Mouse (Mus musculus) olfactory bulb, adult 2 months (tissue): ENCODE data around the gene Hist1h1d. TPM values are rescaled to one million over a fixed set of nuclear protein-coding genes. Genes with fewer than 3 reads are reported as not detected.
"Not testable (repeated sequence)": the region's sequence is repeated elsewhere in the genome, so short reads cannot be mapped to it uniquely, and the experiment has no call there.

Experiments used
- H3K27ac ChIP-seq: fragments of 200-500 bp; 2 replicates; pipeline ENCODE4 v1.5.1; 2012; ENCODE audit warnings: low read depth, low read length; ENCODE audit not compliant: insufficient read depth
- H3K4me1 ChIP-seq: fragments of 200-500 bp; 2 replicates; pipeline ENCODE4 v1.6.1; 2012; ENCODE audit warnings: low read length; ENCODE audit not compliant: control insufficient read depth, insufficient read depth
- H3K4me3 ChIP-seq: fragments of 200-500 bp; 2 replicates; pipeline ENCODE4 v1.5.1; 2012; ENCODE audit warnings: mild to moderate bottlenecking, low read depth, low read length, moderate library complexity; ENCODE audit not compliant: insufficient read depth
- CTCF ChIP-seq: fragments of 200-500 bp; IDR thresholded peaks from 2 replicates; pipeline ENCODE4 v1.5.1; 2012; ENCODE audit warnings: low read depth, mild to moderate bottlenecking, low read length, moderate library complexity; ENCODE audit not compliant: insufficient read depth
- POLR2A ChIP-seq: fragments of 200-500 bp; IDR thresholded peaks from 2 replicates; pipeline ENCODE4 v1.6.1; 2012; ENCODE audit warnings: mild to moderate bottlenecking, low read depth, low read length, moderate library complexity; ENCODE audit not compliant: insufficient read depth
- WGBS: fragments of 180-500 bp; shearing (Covaris S2); methylation state at CpG from one replicate; pipeline ENCODE4 v1.1.7; 2018; 5-methylcytosine and 5-hydroxymethylcytosine counted together
- polyA plus RNA-seq: library from polyadenylated mRNA; stranded (reverse); fragments of >200 nt; gene quantifications from 2 replicates; pipeline ENCODE4 v1.2.4, GENCODE M21; 2012; ENCODE audit warnings: low replicate concordance; ENCODE audit not compliant: missing spikeins, insufficient read depth, insufficient read length

Gene Hist1h1d
- polyA plus RNA-seq, 1 experiment = not detected

DNA sequence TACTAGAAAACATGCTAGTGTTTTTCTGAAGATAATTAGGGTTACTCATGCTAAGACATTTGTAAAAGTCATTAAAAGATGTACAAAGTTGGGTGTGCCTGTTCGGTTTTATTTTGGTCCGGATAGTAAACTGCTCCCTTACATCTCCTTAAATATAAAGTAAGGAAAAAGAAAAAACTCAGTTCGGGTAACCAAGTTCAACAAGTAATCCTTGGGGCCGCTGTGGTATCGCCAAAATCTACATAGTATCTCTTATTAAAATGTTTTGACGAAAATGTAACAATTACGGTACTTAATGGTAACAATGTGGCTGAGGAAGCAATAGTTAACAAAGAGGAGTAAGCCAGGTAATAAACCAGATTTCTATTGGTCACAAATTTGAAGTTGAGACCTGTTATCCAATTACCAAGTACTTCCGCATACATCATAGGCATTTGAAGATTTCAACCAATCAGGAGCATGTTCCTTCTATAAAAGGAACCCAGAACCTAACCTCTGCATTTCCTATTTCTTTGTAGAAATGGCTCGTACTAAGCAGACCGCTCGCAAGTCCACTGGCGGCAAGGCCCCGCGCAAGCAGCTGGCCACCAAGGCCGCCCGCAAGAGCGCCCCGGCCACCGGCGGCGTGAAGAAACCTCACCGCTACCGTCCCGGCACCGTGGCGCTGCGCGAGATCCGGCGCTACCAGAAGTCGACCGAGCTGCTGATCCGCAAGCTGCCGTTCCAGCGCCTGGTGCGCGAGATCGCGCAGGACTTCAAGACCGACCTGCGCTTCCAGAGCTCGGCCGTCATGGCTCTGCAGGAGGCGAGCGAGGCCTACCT is 8.9 kb upstream of the Hist1h1d start, which contains the start of gene Hist1h3f:
Gene Hist1h3f, plus strand, starts transcription at position 88 of the 822 bp plus-strand sequence.
- peak within 1 kb of the TSS; percentile 75; the same call in 1 of the 2 replicates for H3K27ac ChIP-seq
- WGBS = under 1% methylated on average over 33 of the region's 45 CpGs
- H3K4me3 ChIP-seq = peak within 1 kb of the TSS; percentile 70
- TF ChIP-seq POLR2A (peak; percentile 81), CTCF (no peak)
- H3K4me1 ChIP-seq = no peaks in the 10 kb centered on the region

DNA sequence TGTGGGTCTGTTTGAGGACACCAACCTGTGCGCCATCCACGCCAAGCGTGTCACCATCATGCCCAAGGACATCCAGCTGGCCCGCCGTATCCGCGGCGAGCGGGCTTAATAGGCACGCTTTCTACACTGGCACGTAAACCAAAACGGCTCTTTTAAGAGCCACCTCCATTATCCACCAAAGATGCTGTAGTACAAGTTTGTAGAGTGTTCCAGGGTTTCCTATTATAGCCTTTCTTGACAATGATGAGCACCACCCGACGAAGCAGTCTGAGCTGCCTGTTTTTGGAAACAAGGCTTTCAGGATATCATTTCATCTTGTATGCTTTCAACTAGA is 8.3 kb upstream of the Hist1h1d start:
- WGBS = 0% methylated on average over 13 of the region's 14 CpGs
- H3K27ac ChIP-seq = 0 out of 2 replicates have a peak overlapping the region, but pooled peaks have one; percentile 75
- peak overlapping the region; percentile 70 for H3K4me3 ChIP-seq
- H3K4me1 ChIP-seq = not testable (repeated sequence)

DNA sequence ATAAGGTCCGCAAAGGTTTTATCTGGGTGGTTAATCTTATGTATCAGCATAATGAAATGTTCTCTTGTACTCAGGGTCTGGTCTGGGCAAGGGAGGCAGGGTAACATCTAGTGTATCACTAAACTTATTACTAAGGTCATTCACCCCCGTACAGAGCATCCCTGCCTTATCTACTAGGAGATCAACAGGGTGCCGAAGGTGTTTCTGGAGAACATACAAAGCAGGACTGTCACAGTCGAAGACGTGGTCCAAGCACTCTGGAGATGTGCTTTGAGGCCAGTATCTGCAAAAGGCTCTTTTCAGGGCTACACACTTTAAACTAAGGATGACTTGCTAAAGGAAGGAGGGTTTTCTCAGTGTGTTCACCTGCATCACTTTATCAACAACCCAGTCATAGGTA is 6.4 kb upstream of the Hist1h1d start:
- H3K4me1 ChIP-seq = no peaks in the 10 kb centered on the region
- no peak for TF ChIP-seq POLR2A
- no peak for TF ChIP-seq CTCF
- WGBS = 77% methylated on average over 5 of the region's 5 CpGs
- no peak overlapping the region for H3K27ac ChIP-seq
- no peak overlapping the region for H3K4me3 ChIP-seq

DNA sequence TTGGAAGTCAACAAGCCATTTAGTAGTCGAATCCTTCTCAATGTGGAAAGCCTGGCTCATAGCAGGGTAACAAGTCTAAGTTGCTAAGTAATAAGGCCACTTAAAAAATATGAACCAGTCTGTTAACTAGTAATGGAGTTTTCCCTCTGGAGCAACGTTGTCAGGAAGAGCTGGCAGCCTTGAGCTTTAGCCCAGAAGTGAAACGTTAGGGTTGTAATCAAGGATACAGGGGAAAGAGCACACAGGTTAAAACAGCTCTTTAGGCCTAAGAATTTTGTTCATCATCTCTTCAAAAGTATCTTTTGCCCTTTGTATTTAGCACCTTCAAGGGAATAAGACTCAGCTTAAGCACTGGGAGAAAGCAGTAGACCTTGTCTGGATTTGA is 2.3 kb upstream of the Hist1h1d start:
- peaks cover 3% of the 10 kb centered on the region; the same call in 1 of the 2 replicates for H3K4me1 ChIP-seq
- H3K27ac ChIP-seq = no peak overlapping the region
- H3K4me3 ChIP-seq = no peak overlapping the region
- 7% methylated on average over 3 of the region's 3 CpGs for WGBS
- TF ChIP-seq POLR2A = no peak
- no peak for TF ChIP-seq CTCF

DNA sequence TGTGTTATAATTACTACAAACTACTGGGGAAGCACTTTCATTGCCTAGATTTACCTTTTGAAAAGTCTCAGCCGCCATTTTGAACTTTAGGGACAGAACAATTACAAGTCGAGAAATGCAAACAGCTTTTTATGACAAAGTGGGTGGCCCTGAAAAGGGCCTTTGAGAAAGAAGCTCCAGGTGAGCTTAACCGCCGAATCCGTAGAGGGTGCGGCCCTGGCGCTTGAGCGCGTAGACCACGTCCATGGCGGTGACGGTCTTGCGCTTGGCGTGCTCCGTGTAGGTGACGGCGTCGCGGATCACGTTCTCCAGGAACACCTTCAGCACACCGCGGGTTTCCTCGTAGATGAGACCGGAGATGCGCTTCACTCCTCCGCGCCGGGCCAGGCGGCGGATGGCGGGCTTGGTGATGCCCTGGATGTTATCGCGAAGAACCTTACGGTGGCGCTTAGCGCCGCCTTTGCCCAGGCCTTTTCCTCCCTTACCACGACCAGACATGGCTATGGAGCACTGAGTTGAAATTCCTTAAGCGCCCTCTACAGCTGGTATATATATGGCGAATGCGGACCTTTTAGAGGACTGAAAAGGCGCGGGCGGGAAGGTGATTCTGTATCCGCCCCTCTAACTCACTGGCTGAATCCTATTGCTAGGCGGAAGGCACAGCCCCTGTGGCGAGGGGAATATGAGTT is 1.8 kb upstream of the Hist1h1d start, which contains the start of gene Hist1h4f:
Gene Hist1h4f, minus strand, starts transcription at position 503 of the 689 bp plus-strand sequence.
- under 1% methylated on average over 47 of the region's 47 CpGs for WGBS
- H3K4me1 ChIP-seq = not testable (repeated sequence)
- Histone ChIP-seq H3K27ac (peak within 1 kb of the TSS; percentile 82), H3K4me3 (peak within 1 kb of the TSS; percentile 53)
- TF ChIP-seq POLR2A = peak; percentile 78

DNA sequence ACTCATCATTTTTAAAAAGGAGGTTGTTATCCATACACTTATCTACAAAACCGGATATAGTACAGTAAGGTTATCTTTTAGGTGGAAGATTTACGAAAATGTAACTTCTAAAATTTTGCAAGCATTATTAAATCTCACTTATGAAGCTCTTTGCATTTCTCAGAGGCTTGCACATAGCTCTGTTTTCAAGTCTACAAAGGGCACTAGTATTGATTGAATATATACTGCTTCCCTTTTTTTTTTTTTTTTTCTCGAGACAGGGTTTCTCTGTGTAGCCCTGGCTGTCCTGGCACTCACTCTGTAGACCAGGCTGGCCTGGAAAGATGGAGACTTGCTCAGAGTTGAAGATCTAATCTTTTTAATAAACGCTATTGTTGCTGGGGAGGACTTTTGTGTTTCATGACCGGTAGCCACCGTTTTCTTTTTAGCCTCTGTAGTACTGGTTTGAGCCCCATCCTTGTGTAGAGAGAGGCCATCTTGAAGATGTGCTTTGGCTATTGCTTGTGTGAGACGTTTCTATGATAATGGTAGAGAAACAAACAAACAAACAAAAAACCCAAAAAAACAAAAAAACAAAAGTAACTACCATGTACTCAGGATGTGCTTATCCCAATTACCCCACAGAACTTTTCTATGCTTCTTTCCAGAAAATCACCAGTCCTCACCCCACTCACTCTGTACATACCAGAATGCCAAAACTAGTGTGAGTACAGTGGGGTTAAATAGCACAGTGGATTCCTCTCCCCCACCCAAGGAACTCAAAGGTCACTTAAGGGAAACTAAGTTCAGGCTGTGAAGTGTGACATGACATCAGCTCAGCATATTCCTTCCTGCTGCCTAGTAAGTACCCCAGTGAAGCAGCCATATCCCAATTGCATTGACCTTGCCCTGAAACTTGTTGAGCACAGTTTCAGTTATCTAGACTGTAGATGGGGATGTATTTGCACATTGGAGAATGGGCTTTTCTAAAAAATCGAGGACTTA is 839 bp upstream of the Hist1h1d start:
- WGBS = 36% methylated on average over 8 of the region's 8 CpGs
- no peak overlapping the region for H3K4me3 ChIP-seq
- TF ChIP-seq CTCF = no peak
- no peak for TF ChIP-seq POLR2A
- H3K4me1 ChIP-seq = peaks cover 3% of the 10 kb centered on the region; the same call in 1 of the 2 replicates
- H3K27ac ChIP-seq = no peak overlapping the region

DNA sequence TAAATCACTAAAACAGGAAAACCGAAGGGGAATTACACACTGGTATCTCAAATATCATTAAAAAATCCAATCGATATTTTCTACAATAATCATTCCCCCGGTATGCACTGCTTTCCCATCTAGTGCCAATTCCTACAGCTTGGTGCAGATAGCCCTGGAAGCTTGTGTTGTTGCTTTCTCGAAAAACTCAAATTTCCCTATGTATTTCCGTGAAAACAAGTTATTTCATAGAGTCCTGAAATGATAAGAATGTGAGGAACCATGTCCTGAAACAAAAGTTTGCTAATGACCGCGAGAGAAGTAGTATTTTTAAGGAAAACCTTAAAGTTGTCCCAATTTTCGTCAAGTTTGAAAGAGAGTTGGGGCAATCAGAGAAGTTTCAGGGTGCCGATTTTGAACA is 1.3 kb downstream of the Hist1h1d start:
- Histone ChIP-seq H3K4me3 (no peak overlapping the region), H3K4me1 (peaks cover 3% of the 10 kb centered on the region; the same call in 1 of the 2 replicates), H3K27ac (no peak overlapping the region)
- no peak for TF ChIP-seq POLR2A
- 14% methylated on average over 9 of the region's 9 CpGs for WGBS

DNA sequence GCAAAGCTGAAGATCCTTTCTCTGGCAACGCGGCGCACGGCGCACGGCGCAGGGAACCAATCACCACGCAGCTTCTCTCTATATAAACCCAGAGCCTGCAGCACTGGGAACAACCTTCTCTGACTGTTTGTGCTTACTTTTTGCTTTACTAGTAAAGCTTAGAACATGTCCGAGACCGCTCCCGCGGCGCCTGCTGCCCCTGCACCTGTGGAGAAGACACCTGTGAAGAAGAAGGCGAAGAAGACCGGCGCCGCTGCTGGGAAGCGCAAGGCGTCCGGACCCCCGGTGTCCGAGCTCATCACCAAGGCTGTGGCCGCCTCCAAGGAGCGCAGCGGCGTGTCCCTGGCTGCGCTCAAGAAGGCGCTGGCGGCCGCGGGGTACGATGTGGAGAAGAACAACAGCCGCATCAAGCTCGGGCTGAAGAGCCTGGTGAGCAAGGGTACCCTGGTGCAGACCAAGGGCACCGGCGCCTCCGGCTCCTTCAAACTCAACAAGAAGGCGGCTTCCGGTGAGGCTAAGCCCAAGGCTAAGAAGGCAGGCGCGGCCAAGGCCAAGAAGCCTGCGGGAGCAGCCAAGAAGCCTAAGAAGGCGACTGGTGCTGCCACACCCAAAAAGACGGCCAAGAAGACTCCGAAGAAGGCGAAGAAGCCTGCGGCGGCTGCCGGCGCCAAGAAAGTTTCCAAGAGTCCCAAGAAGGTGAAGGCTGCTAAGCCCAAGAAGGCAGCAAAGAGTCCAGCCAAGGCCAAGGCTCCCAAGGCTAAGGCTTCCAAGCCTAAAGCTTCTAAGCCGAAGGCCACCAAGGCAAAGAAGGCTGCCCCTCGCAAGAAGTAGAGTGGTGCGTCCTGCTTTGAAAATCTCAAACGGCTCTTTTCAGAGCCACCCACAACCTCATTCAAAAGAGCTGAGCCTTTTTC is 2.1 kb downstream of the Hist1h1d start:
- WGBS = under 1% methylated on average over 54 of the region's 54 CpGs
- Histone ChIP-seq H3K4me3 (peak overlapping the region; percentile 60), H3K4me1 (peaks cover 3% of the 10 kb centered on the region; the same call in 1 of the 2 replicates), H3K27ac (peak overlapping the region; percentile 71)
- TF ChIP-seq POLR2A (peak; percentile 48; the same call in 1 of the 2 replicates), CTCF (no peak)
